Mouse (Mus musculus) adrenal gland, adult 2 months (tissue): Measurements from ENCODE around the gene Ceacam10. TPM values are rescaled to one million over a fixed set of nuclear protein-coding genes. Genes with fewer than 3 reads are reported as not detected.
"Not testable (repeated sequence)": the region's sequence is repeated elsewhere in the genome, so short reads cannot be mapped to it uniquely, and the experiment has no call there.

Experiments used
- DNase-seq: peaks from one replicate; pipeline ENCODE4 v3.0.0; 2021
- long read RNA-seq: library from polyadenylated mRNA; stranded (forward); transcript quantifications from one replicate; pipeline ENCODE4 v2.0.0, GENCODE M21; 2021
- polyA plus RNA-seq: library from polyadenylated mRNA; depleted of rRNA; stranded (reverse); fragments of >200 nt; gene quantifications from 2 replicates; pipeline ENCODE4 v1.2.3, GENCODE M21; 2012; rRNA removed
- total RNA-seq, 2 experiments: library from RNA; stranded (reverse); gene quantifications; 2 replicates each; pipeline ENCODE4 v1.2.3; 2021

Gene Ceacam10
- total RNA-seq (not detected), polyA plus RNA-seq (not detected in 2 replicates)
- long read RNA-seq, partial matches to known transcripts = 0 of 1 reads
- long read RNA-seq, other reads (novel, unspliced or antisense) = 0 of 1 reads

DNA sequence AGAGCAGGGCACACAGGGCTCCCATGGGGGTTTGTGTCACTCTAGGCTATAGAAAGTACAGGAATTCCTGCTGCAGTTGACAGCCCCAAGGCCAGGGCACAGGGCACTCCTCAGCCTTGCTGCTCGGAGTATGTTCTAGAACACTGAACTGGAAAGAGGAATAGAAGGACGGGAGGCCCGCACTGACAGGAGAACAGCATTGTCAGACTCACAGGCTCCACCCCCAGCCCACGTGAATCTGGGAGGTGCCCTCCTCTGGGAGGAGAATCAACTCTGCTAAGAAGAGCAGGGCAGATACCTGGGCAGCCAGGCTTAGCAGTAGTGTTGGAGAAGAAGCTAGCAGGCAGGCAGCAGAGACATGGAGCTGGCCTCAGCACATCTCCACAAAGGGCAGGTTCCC, at the start of gene Ceacam10:
Ceacam10 (plus strand) TSS at position 289 of the 400 bp plus-strand sequence.
- not testable (repeated sequence) for DNase-seq

DNA sequence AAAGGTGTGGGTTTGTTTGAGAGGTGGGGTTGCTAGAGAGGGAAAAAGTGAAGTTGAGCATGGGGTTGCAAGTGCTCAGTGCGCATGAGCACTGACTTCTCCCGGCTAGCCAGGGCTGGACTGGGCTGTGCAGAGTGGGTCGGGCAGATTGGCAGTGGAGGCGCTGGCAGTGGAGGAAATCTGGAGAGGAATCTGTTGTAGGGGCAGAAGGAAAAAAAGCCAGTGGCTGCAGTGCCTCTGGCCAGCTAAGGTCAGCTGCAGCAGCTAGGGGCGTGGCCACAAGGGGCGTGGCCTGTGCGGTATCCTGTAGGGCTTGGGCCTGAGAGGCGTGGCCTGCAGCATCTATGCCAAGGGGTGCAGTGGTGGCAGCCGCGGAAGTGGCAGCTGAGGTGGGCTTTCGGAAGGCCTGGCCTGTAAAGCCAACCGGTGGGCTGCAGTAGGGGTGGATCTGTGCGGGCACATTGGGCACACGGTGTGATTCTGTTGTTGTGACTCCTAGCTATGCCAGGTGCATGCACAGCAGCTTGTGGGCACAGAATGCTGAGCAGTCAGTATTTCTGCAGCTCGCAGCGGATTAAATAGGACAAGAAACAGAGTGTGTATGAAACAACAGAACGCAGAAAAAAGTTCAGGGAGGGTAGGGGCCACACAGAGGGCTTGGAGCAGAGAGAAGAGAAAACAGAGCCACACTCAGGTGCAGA, 40.9 kb upstream of the Ceacam10 start:
- DNase-seq = peak; percentile 41

DNA sequence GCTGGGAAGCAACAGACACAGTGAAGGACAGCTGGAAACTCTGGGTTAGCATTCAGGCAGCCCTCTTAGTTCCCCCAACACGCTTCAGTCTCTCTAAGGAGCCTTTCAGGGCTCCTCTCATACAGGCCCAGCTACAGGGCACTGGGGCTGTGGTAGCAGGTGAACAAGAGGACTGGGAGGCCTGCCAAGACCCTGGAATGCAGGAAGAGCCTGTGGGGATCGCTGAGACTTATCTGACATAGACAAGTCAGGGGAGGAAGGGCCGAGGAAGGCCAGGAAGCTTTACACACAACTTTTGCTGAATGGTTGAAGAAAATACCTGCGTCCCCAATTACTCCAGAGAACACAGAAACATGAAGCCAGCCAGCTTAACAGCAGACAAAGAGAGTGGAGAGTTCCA, 26.3 kb upstream of the Ceacam10 start:
- no peak for DNase-seq

DNA sequence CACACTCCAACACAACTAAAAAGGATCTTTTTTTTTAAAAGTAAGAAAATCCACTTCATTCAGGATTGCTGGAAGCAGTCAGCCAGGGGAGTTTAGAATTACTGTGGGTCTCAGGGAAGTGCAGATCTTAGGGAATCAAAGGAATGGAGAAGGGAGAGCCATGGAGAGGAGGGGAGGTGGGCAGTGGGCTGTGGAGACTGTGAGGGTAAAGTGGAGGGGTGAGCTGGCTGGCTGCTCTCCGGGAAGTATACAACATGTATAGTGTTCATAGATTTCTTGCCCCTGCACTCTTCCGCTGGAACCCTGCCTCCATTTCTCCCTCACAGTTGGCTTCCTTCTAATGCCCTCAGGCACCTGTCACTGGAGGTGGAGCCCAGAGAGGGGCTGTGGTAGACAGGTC, 25.4 kb upstream of the Ceacam10 start:
- no peak for DNase-seq

DNA sequence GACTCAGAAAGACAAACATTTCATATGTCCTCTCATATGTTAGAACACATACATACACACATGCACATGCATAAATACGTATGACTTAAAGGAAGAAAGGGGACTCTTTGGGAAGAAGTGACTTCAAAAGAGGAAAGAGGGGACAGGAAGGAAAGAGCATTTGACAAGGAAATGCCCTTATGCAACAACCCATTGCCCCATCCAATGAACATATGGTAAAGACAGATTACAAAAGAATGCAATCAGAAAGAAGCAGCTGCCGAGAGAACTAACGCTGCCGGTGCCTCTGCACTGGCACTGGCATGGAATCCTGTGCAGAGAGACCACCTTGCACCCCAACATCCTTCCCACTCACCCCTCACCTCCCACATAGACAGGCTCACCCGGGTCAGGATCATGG, 23.5 kb upstream of the Ceacam10 start:
- no peak for DNase-seq

DNA sequence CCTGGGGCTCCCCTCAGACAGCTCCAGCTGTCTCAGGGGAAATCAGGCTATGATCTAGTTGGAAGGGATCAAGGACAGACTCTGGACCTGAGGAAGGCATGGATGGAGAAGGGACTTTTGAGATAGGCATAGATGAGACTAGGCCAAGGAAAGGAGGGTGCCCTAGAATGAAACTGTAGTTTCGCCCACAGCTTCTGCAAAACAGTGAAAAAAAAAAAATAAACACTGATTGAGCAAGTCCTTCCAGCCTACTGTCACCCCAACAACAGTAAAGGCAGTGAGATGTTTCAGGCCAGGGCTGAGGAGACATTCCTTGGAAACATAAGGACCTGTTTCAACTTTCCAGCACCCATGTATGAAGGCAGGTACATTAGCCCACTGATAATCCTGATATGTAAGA, 18.5 kb upstream of the Ceacam10 start:
- DNase-seq = no peak

DNA sequence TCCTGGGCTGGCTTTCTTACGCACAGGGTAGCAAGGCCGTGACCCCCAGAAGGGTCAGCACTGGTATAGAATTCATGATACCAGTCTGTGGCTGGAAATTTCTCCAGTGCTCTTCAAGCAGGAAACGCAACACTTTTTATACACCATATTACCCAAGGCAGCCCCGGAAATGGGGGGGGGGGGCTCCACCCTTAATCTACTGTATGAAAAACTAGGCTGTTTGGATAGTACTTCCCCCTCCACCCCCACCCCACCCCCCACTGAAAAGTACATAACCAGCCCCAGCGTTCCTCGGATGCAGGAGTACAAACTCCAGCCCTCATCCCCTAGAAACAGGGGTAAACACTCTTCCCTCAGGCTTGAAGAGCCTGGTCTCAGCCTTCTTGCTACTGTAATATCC, 16.8 kb upstream of the Ceacam10 start, which contains the start of gene Cd177:
Cd177 (minus strand) TSS at position 101 of the 400 bp plus-strand sequence.
- no peak for DNase-seq

DNA sequence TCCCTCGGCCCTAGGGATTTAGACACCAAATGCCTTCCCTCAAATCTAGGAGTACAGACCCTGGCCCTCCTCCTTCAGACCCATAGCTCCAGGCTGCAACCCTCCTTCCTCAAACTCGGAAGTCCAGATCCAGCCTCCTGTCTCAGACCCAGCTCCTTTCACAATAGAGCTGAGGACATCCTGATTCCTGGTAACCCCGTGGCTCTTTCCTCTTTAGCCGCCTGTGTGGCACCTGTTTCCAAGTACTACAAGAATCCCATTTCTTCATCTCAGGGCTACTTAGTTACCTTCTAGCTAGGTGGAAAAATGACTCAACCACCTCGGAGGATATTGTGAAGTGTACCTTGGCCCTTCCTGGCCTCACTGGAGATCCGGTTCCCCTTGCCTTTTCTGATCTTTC, 15.8 kb upstream of the Ceacam10 start:
- DNase-seq = no peak

DNA sequence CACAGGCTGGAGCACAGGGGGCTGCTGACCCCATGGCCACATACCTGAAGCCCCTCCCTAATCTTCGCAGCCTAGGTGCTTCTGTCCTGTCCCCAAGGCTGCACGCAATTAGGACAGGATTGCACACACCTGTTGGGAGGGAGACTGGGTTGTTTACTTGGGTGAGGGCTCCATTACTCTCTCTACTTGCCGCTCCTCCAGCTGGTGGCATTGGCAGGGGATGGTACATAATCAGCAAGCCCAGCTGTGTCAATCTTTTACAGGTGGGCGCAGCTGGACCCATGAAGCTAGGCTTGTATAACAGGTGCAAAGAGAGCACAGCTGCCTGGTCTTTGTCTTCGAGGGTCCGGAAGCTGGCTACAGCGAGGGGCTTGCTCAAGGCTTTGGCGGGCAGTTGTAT, 14.4 kb upstream of the Ceacam10 start:
- no peak for DNase-seq

DNA sequence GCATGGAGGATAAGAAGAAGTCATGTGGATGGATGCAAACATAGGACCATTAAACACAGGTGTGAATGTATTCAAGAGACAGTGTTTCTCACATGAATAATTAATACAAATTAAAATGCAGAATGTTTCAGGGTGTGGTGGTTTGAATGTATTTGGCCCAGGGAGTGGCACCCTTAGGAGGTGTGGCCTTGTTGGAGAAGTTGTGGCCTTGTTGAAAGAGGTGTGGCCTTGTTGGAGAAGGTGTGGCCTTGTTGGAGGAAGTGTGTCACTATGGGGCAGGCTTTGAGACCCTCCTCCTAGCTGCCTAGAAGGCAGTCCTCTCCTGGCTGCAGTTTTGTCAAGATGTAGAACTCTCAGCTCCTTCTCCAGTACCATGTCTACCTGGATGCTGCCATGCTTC, 5.6 kb upstream of the Ceacam10 start:
- DNase-seq = no peak

DNA sequence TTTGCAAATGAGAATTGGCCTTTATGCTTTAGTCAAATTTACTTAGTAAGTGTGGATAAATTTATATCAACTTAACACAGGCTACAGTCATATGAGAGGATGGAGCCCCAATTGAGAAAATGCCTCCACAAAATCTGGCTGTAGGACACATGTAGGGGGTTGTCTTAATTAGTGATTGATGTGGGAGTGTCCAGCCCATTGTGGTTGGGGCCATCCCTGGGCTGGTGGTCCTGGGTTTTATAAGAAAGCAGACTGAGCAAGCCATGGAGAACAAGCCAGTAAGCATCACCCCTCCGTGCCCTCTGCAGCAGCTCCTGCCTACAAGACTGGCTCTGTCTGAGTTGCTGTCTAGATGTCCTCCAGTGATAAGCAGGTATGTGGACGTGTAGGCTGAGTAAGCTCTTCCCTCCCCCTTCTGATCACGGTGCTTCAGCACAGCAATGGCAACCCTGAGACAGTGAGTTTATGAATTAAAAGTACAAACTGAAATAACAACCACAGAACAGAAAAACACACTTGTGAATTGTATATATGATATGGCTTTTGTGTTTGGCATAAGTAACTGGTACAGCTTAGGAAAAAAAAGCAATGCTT, 3.0 kb upstream of the Ceacam10 start:
- DNase-seq = no peak

DNA sequence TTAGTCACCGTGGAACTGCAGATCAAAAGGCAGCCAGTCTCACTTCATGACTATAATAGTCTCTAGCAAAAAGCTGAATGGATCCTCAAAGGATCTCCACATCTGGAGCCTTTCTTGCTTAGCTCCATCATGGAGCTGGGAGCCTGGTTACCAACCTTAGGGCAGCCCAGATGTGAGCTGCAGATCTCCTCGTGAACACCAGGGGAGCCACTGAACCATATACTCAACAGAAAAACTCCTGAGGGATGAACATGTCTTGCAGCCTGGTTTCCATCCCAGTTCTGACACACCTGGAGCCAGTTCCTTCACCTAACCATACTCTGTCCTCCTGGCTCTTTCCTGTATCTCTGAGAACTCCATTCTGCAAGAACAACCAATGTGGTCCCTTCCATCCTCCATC, 861 bp upstream of the Ceacam10 start:
- DNase-seq = no peak

DNA sequence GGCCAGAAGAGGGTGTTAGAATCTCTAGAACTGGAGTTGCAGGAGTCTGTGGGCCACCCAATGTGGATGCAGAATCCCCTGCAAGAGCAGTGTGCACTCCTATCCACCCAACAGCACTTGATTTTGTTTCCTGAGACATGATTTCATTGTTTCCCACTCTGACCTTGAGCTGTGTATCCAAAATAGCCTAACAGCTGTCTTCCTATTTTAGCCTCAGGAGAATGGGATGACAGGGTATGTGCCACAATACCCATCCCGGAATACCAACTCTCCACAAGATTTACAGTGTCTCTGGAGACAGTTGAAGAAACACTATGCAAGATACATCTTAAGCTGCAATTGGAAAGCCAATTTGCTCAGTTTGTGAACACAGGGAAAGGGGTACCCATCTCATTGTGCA, 20.9 kb downstream of the Ceacam10 start:
- no peak for DNase-seq

DNA sequence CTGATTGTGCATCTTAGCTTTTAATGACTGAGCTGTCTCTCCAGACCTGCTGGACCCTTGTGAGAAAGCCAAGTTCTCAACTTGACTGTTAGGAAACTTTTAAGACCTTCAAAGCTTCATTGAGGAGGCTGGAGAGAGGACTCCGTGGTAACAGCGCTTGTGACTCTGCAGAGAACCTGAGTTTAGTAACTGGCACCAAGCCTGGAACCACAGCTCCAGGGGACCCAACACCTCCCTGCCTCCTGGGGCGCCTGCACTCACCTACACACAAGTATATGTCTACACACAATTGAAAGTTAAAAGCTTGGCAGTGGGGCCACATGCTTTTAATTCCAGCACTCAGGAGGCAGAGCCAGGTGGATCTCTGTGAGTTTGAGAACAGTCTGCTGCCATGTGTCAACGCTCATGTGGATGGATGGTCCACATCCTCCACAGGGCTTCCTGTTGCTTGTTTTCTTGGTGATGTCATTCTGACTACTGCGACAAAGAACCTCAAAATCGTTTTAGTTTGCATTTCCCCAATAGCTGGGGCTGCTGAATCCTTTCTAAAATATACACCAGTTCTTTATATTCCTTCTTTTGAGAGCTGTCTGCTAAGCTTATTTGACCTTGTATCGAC, 25.3 kb downstream of the Ceacam10 start:
- DNase-seq = no peak

DNA sequence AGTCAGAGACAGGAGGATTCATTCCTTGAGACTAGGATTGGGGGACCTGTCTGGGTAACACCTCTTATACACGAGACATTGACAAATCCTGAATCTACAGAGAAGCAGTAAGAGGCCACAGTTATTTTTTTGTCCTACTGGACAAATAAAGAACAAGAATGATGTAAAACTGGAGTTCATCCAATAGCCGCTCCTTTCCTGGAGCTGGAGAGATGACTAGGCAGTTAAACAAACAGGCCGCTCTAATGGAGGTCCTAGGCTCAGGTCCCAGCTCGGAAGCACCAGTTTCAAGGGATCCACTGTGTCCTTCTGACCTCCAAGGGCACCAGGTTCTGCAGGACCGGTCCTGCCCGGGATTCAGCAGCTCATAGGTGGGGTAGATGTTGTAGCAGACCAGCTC, 27.8 kb downstream of the Ceacam10 start:
- DNase-seq = no peak

DNA sequence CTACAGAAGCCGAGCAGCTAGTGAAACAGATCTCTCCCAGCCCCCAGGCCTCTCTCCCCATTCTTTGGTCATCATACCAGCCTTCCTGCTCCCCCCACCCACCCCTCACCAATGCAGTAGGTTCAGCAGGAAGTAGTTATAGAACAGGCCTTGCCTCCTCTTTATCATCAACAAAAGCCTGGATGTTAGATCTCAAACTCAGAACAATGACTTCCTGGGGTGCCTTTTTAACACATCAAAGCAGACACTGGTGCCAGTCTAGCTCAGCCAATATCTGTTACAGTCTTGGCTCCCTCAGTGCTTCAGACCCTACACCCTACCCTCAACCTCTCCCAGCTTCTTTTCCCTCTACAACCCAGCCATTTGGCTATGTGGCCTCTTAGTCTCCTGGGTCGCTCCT, 32.0 kb downstream of the Ceacam10 start:
- no peak for DNase-seq

DNA sequence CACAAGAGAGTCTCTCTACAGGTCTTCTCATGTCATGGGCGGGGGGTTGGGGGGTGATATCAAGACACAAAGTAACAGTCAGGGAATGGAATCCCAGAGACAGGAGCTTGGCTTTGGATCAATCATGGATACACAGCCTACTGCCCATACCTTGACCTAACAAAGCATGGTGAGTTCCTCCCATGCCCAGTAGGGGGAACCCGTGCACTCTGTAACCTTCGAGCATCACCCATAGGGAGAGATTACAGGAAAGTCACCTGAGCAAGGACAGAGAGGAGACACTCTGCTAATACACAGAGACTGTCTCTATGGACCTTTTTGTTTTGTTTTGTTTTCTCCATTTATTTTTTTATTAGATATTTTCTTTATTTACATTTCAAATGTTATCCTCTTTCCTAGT, 40.5 kb downstream of the Ceacam10 start:
- peak; percentile 81 for DNase-seq

DNA sequence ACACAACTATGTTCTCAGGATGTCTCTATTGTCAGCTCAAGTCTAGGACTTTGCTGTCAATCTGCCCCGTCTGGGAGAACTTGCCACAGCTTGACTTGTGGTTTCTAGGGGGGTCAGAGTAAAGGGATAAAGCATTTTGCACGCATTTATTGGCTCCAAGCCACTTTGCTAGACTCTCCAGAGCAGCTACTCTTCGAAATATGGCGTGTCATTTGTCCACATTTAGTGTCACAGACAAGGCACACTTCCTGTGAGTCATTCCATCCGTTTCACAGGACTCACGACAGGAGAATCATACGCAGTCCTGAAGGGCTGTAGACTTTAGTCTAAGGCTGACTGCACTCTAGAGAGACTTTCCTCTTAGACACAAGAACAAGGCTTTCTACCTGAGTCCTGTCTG, 47.4 kb downstream of the Ceacam10 start:
- DNase-seq = no peak

DNA sequence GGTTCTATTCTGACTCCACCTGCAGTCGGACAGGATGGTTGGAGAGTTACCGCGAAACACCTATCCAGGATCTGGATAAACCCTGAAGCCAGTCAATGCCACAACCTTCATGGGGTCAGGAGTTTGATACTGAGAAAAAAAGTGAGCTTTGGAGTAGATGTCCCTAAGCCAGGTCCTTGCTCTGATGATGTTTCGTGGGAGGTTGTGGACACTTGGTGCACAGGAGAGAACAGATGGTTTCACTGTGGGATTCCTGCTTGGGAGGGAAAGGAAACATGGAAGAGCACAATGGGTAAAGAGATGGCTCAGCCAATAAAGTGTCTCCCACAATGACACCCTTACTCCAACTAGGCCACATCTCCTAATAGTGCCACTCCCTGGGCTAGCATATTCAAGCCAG, 50.2 kb downstream of the Ceacam10 start:
- DNase-seq = no peak
